Mouse (Mus musculus) hindlimb bud, embryonic 11.5 days (tissue): Measurements from ENCODE around the gene Zfp524.
"Not testable (repeated sequence)": the region's sequence is repeated elsewhere in the genome, so short reads cannot be mapped to it uniquely, and the experiment has no call there.

Experiments used
- DNase-seq: peaks from one replicate; pipeline ENCODE4 v3.0.0-alpha.2; 2012; ENCODE audit warnings: low read depth, low spot score; ENCODE audit errors: extremely low spot score

Gene Zfp524

GRCm38 (mm10) chr7:5014251-5015117 is at the start of gene Zfp524, which contains the start of gene Fiz1:
Gene Zfp524, plus strand, starts transcription at chr7:5014415.
Gene Fiz1, minus strand, starts transcription at chr7:5014697.
- DNase-seq, result peak; percentile 95

GRCm38 (mm10) chr7:4964988-4965387 is 49.2 kb upstream of the Zfp524 start:
- DNase-seq, result no peak

GRCm38 (mm10) chr7:4971068-4971467 is 43.1 kb upstream of the Zfp524 start, which contains the start of gene Sbk3:
Gene Sbk3, minus strand, starts transcription at chr7:4971168.
- DNase-seq, result no peak

- DNase-seq, result no peak
Measured at GRCm38 (mm10) chr7:4971710-4972109, 42.5 kb upstream of the Zfp524 start.

- DNase-seq, result no peak
Measured at GRCm38 (mm10) chr7:4972321-4973047, 41.7 kb upstream of the Zfp524 start.

- DNase-seq, result no peak
Measured at GRCm38 (mm10) chr7:4975455-4975854, 38.8 kb upstream of the Zfp524 start.

GRCm38 (mm10) chr7:4976832-4977231 is 37.4 kb upstream of the Zfp524 start:
- no peak for DNase-seq

- no peak for DNase-seq
Measured at GRCm38 (mm10) chr7:4988250-4988649, 26.0 kb upstream of the Zfp524 start.

- no peak for DNase-seq
Measured at GRCm38 (mm10) chr7:4993347-4993998, 20.7 kb upstream of the Zfp524 start.

- DNase-seq, result no peak
Measured at GRCm38 (mm10) chr7:4993999-4994788, 20.0 kb upstream of the Zfp524 start.

GRCm38 (mm10) chr7:4995268-4996002 is 18.8 kb upstream of the Zfp524 start:
- no peak for DNase-seq

- peak; percentile 69 for DNase-seq
Measured at GRCm38 (mm10) chr7:4996003-4996895, 18.0 kb upstream of the Zfp524 start, which contains the start of gene Zfp579. Gene Zfp579, minus strand, starts transcription at chr7:4996158.

- DNase-seq, result no peak
Measured at GRCm38 (mm10) chr7:4996934-4997333, 17.3 kb upstream of the Zfp524 start.

GRCm38 (mm10) chr7:4999876-5000275 is 14.3 kb upstream of the Zfp524 start:
- DNase-seq, result no peak

- not testable (repeated sequence) for DNase-seq
Measured at GRCm38 (mm10) chr7:5002876-5003275, 11.3 kb upstream of the Zfp524 start.

GRCm38 (mm10) chr7:5008229-5008628 is 6.0 kb upstream of the Zfp524 start:
- DNase-seq, result no peak

GRCm38 (mm10) chr7:5012681-5013513 is 1.3 kb upstream of the Zfp524 start:
- no peak for DNase-seq
